7 mouse cellular contexts compared by ENCODE assay signal in genomic region chr7:4843604-4844244, GRCm38 (mm10). TPM values are rescaled to one million over a fixed set of nuclear protein-coding genes. Genes with fewer than 3 reads are reported as not detected.
A peak's percentile ranks its signal among the peaks of the same experiment; 100 is the strongest.
DNase-seq lines count a peak whose midpoint lies in the region; ATAC-seq and TF ChIP-seq lines count a peak whose summit lies in the region.

No protein-coding gene starts in this region.

- peak overlapping the region; percentile 25; the same call in 1 of the 2 replicates for H3K9ac ChIP-seq in lung, embryonic 14.5 days

- no peaks in the 10 kb centered on the region for H3K9me3 ChIP-seq in lung, embryonic 14.5 days (ENCODE audit: low read depth, low read length)

- no peak; the same call in 1 of the 2 replicates for ATAC-seq in lung, embryonic 14.5 days (ENCODE audit: insufficient read depth)

- H3K27ac ChIP-seq in lung, embryonic 14.5 days (ENCODE audit: low read depth) = no peak overlapping the region

- H3K27me3 ChIP-seq in lung, embryonic 14.5 days (ENCODE audit: insufficient read depth, low read length) = peaks cover 42% of the 10 kb centered on the region

- H3K4me3 ChIP-seq in lung, embryonic 14.5 days (ENCODE audit: low read depth, low read length) = peak overlapping the region; percentile 39

- no peaks in the 10 kb centered on the region for H3K4me1 ChIP-seq in lung, embryonic 14.5 days (ENCODE audit: insufficient read depth)

- H3K4me2 ChIP-seq in lung, embryonic 14.5 days = peak overlapping the region; percentile 83

- H3K36me3 ChIP-seq in lung, embryonic 14.5 days (ENCODE audit: insufficient read depth) = no peaks in the 10 kb centered on the region

- intact Hi-C loops in left cerebral cortex, postnatal 14 days (cut with DNase I) = loop anchor here (5.0 kb wide), 1 partner anchor 79 kb away; the partner anchor contains the start of gene Nat14

- 1% methylated on average over 34 of the region's 34 CpGs for WGBS in lung, embryonic 14.5 days

- TF ChIP-seq CTCF in lung, embryonic 14.5 days (IDR thresholded peaks at IDR 0.05; ENCODE audit: low read depth) = no peak

- DNase-seq in lung, embryonic 14.5 days = peak; percentile 64
- no peak for DNase-seq in lung, adult 18-20 months
- DNase-seq in cerebellum, postnatal 36 days = peak; percentile 29 to 38
- DNase-seq in frontal cortex, postnatal 14 days (ENCODE audit: low spot score in 2 of 2) = peak; percentile 76 to 80
- peak; percentile 88 for DNase-seq in left cerebral cortex, postnatal 14 days (ENCODE audit: low spot score in 2 of 2)
- peak; percentile 76 for DNase-seq in retina, postnatal 1 day
- no peak for DNase-seq in urinary bladder, postnatal 4 days (ENCODE audit: low spot score in 2 of 2)

RNA-seq across cellular contexts. Expression of gene Shisa7, which starts 0.8 kb away (rescaled TPM):
- 1.1 and 1.3 TPM in 2 replicates for polyA plus RNA-seq in lung, embryonic 14.5 days (2014; fragmentation: Nextera tagmentation; extraction: Ambion mirVana)
- 100 to 1,000 TPM; 116 to 133 TPM for total RNA-seq in left cerebral cortex, postnatal 14 days (2021)

RNA-seq across cellular contexts. Expression of gene Isoc2b, which starts 26.3 kb away (rescaled TPM):
- polyA plus RNA-seq in lung, embryonic 14.5 days (2014; fragmentation: Nextera tagmentation; extraction: Ambion mirVana) = 5.8 and 6.1 TPM in 2 replicates
- 1 to 10 TPM; 4.6 to 5.0 TPM for total RNA-seq in left cerebral cortex, postnatal 14 days (2021)

RNA-seq across cellular contexts. Expression of gene Ube2s, which starts 31.3 kb away (rescaled TPM):
- 428 and 470 TPM in 2 replicates for polyA plus RNA-seq in lung, embryonic 14.5 days (2014; fragmentation: Nextera tagmentation; extraction: Ambion mirVana)
- 100 to 1,000 TPM; 115 to 145 TPM for total RNA-seq in left cerebral cortex, postnatal 14 days (2021)

RNA-seq across cellular contexts. Expression of gene Isoc2a, which starts 33.2 kb away (rescaled TPM):
- 0.88 and 0.91 TPM in 2 replicates for polyA plus RNA-seq in lung, embryonic 14.5 days (2014; fragmentation: Nextera tagmentation; extraction: Ambion mirVana)
- 1 to 10 TPM; 7.5 to 8.6 TPM for total RNA-seq in left cerebral cortex, postnatal 14 days (2021)

RNA-seq across cellular contexts. Expression of gene Rpl28, which starts 51.0 kb away (rescaled TPM):
- 294 and 337 TPM in 2 replicates for polyA plus RNA-seq in lung, embryonic 14.5 days (2014; fragmentation: Nextera tagmentation; extraction: Ambion mirVana)
- total RNA-seq in left cerebral cortex, postnatal 14 days (2021) = 100 to 1,000 TPM; 480 to 489 TPM

Comparison
In these comparisons a context has a peak if more than half of its experiments do, and no peak if none do; other contexts are left out.
1. DNase-seq: peak in lung, embryonic 14.5 days (single experiment), cerebellum, postnatal 36 days (2 of 2), frontal cortex, postnatal 14 days (2 of 2), left cerebral cortex, postnatal 14 days (2 of 2) and retina, postnatal 1 day (single experiment); none in lung, adult 18-20 months (0 of 2) and urinary bladder, postnatal 4 days (0 of 2).